Mouse (Mus musculus): ENCODE results near the gene Pnpla1. TPM values are rescaled to one million over a fixed set of nuclear protein-coding genes. Genes with fewer than 3 reads are reported as not detected.

Gene Pnpla1
- total RNA-seq, 2 experiments from 2014 or later: 0.38 to 0.42 TPM

DNA sequence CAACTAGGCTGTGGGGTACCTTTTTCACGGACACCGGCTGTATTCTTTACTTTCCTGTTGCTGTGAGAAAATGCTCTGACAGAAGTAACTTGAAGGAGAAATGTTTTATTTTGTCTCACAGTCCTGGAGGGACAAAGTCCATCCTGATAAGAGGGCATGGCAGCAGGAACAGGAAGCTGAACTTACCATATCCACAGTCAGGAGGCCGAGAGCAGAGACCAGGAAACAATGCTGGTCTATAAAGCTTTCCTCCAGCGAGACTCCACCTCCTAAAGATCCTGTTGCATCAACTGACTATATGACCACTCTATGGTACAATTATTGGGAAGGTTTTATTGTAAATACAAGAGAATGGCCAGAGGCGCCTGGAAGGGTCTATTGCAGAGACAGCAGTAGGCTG, 14.5 kb upstream of the Pnpla1 start:
- no peak for DNase-seq

GRCm38 (mm10) chr17:28846974-28847617, 11.1 kb upstream of the Pnpla1 start:
- DNase-seq: peak in 1 of 2 experiments; percentile 29

DNA sequence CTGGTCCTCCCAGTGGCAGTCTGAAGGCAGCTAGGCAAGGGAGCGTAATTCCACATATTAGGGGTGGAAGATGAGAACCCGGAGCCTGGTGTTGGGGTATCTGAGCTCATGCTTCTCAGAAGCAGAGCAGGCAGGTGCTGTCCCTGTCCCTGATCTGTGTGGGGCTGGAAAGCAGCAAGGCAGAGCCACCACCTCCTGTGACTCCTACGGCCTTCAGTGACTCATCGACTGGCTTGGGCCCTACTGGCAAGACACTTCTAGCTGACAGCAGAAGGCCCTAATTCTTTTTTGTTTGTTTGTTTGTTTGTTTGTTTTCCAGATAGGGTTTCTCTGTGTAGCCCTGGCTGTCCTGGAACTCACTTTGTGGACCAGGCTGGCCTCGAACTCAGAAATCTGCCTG, 7.7 kb upstream of the Pnpla1 start:
- DNase-seq: no peak

- DNase-seq: no peak
Measured at GRCm38 (mm10) chr17:28854377-28854776, 3.8 kb upstream of the Pnpla1 start.

- DNase-seq: no peak
Measured at GRCm38 (mm10) chr17:28855166-28855885, 2.9 kb upstream of the Pnpla1 start.

DNA sequence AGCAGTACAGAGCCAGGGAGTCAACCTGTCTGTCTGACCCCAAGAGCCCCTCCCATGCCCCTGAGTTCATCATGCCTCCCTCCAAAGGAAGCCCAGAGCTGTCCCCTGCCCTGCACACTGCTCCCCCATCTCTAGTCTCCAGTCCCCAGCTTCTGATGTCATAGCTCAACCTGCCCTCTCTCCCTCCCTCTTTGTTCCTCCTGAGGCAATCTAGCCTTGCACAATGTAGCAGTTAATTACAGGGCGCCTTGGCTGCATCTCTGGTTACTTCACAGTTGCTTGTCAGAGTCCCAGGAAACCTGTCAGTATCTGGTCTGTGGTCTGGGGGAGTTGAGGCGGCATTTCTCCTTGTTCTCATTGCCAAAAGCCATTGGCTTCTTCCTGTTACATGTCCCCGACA, 2.2 kb upstream of the Pnpla1 start:
- no peak for DNase-seq

- DNase-seq: no peak
Measured at GRCm38 (mm10) chr17:28863926-28864325, 5.7 kb downstream of the Pnpla1 start.

DNA sequence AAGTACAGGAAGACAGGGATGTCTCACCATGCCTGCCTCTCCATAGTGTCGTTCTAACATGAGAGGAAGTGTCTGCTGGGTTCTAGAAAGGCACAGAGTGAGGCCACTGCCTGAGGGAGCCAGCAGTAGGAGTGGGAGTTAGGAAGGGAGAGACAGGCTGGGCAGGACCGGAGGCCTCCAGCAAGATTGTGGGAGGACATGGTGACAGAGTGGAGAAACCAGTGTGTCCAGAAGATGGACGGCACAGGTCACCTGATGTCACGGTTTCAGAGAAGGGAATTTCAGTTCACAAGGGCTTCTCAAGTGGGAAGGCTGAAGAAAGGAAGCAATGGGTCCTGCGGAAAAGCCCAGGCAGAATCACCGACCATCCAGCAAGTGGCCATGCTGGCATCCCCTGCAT, 6.3 kb downstream of the Pnpla1 start:
- no peak for DNase-seq

DNA sequence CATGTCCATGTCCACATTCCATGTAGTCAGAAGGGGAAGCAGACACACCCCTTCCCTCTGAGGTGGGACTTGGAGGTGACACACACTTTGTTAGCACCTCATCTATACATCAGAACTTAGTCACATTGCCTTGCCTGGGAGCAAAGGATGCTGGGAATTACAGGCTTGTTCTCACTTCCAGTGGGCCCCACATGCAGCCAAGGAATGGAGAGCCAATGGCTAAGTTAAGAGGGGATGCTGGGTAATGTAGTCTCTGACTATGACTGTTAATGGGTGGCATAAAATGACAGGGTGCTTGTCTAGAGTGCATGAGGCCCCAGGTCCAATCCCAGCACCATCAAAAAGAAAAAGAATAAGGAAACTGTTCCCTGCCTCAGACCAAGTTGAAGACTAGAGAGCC, 8.7 kb downstream of the Pnpla1 start:
- no peak for DNase-seq

- no peak for DNase-seq
Measured at GRCm38 (mm10) chr17:28867381-28867780, 9.2 kb downstream of the Pnpla1 start.

DNA sequence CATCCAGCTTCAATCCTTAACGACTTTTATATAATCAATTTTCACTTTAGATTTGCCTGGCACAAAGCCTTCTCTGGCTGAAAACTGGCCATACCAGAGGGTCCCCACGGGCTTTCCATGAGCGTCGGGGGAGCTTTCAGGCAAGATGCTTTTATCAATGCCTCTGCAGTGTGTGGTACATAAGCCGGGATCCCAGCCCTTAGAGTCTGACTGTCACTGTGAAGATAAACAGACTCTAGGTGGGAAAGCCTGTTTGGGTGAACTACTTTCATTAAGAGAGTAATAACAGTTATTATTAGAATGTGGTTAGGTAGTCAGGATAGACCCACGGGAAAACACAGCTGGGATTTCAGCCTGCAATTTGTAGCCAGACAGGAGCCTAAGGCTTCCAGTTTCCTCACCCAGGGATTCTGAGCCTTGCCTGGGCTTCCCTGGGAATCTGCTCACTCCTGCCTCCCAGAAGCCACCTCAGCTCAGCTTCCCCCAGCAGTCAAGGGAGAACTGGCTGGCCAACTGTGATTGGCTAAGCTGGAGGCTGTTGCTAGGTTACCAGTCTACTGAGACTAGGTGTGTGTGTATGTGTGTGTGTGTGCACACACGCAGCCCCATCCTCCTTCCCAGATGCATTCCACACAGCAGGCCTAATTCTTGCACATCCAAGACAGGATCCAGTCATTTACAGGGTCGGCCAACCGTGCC, 11.3 kb downstream of the Pnpla1 start:
- DNase-seq: peak; percentile 59 to 69

GRCm38 (mm10) chr17:28870435-28870834, 12.2 kb downstream of the Pnpla1 start:
- no peak for DNase-seq

DNA sequence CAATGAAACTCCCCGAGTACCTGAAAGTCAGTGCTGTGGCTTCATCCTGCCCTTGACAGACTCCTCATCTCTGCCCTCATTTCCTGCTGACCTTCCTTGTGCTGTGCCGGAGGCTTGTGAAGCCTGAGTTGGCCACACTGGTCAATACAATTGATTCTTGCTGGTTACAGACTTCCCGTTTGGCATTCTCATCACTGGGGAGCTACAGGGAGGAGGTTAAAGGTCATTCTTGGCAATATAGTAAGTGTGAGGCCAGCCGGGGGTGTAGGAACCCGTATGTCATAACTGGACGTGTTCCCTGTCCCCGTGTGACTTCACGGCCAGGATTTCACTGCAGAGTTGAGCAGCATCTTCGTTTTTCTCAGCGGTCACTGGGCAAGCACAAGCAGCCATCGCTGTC, 13.6 kb downstream of the Pnpla1 start:
- DNase-seq: no peak

DNA sequence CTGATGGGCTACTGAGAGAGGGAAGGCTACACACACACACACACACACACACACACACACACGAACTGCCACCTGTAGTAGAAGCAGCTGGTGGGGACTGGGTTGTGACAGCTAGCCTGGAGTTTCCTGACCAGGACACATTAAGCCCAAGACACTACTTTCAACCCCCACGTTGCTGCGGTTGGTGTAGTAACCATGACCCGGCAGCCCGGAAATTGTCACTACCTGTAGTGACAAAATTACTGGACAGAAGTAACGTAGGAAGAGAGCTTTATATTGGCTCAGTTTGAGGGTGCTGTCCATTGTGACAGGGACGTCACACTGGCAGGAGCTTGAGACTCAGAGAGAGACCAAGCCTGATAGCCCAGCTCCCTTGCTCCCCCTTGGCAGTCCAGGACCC, 14.1 kb downstream of the Pnpla1 start:
- no peak for DNase-seq

- no peak for DNase-seq
Measured at GRCm38 (mm10) chr17:28874216-28874615, 16.0 kb downstream of the Pnpla1 start.

- DNase-seq: no peak
Measured at GRCm38 (mm10) chr17:28874825-28875224, 16.6 kb downstream of the Pnpla1 start.

- DNase-seq: peak; percentile 52 to 66
Measured at GRCm38 (mm10) chr17:28875316-28875715, 17.1 kb downstream of the Pnpla1 start.

DNA sequence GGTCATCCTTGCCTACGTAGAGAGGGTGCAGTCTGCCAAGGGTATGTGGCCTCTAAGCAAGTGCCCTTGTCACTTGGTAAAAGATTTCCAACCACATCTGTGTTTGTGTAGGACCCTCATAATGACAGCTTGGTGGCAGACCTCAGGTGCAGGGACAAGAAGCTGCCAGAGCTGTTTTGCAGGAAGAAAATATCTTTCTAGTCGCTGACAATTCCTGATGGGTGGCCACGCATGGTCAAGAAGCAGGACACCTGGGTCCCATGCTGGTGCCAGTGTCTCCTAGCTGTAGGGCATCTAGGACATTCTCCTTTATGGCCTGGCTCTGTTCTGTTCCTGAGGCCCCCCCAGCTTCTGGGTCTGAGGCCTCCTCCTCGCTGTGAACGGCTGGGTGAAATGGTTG, 18.1 kb downstream of the Pnpla1 start:
- no peak for DNase-seq

- no peak for DNase-seq
Measured at GRCm38 (mm10) chr17:28876821-28877220, 18.6 kb downstream of the Pnpla1 start.

- peak; percentile 53 to 55 for DNase-seq
Measured at GRCm38 (mm10) chr17:28879931-28880391, 21.8 kb downstream of the Pnpla1 start.

DNA sequence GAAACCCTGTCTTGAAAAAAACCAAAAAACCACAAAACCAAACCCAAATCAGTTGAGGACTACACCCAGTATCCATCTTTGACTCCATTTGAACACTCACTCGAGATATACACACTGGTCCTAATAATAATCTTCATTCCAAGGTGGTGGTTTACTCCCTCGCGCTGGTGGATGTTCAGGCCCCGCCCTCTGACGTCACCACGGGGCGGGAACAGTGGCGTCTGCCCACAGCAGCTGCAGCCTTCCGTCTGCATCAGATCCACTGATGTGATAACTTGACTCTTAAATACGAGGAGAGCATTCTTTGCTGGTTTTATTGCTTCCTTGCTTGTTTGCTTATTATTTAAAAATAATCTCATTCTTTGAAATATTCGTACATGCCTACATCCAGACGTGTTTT, 24.1 kb downstream of the Pnpla1 start:
- peak in 1 of 2 experiments; percentile 51 for DNase-seq

GRCm38 (mm10) chr17:28882810-28883209, 24.6 kb downstream of the Pnpla1 start:
- DNase-seq: no peak

DNA sequence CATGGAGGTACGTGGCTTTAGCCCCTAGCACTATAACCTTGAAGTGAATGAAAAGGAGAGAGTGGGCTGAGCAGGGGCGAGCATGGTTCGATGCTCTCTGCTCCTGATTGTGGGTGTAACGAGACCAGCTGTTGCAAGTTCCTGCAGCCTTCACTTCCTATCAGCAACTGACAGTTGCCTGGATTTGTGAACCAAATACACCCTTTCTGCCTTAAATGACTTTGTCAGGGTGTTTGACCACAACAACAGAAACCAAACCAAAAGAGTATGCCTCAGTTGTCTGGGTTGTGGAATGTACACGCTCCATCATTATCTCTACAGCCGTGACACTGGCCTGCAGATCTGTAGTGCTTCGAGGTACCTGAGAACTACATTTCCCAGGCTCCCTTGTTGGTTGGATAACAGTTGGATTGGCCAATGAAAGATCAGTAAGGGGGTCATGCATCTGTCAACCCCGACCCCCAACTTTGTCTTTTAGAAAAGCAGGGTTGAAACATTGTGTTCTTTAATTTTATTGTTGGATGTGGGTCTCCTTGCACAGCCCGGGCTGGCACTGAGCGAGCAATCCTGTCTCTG, 25.8 kb downstream of the Pnpla1 start:
- DNase-seq: no peak

Data from layer of hippocampus, postnatal 36 days (tissue).